Comparison of ENCODE assay signal across 18 mouse cellular contexts in the genomic region with DNA sequence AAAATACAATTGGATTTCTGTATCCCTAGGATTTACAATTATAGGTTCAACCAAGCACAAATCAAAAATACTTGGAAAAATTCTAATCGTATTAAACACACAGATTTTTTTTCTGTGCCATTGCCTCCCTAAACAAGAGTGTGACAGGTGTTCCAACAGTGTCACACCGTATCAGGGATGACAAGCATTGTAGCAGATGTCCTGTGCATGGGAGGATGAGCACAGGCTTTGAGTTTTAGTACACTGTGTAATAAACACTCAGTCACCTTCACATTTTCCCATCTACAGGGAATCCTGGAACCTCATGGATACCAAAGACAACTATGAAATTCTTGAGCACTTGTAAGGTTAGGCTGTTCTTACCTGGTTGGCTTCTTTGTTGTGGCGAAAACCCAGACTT.
"Had no signal": no experiment of that assay in that cellular context is flagged by ENCODE, and none has a peak within 500 bp of the region (broad histone marks: within the 10 kb centered on the region; RNA-seq: fewer than 3 reads in every experiment).

No protein-coding gene starts in this region.

- DNase-seq: lung, adult 18-20 months; lung, embryonic 14.5 days; lung, postnatal 10 days; lung, postnatal 4 days; retina, postnatal 1 day; right cerebral cortex, adult 18-20 months; right cerebral cortex, postnatal 25 days; right cerebral cortex, postnatal 4 days; spleen, adult 18-20 months; thymus, adult 18-20 months; thymus, postnatal 14 days; thymus, postnatal 36 days had no signal

- ATAC-seq: midbrain, embryonic 13.5 days; midbrain, embryonic 15.5 days had no signal

- H3K4me3 ChIP-seq: midbrain, embryonic 10.5 days; midbrain, embryonic 13.5 days; midbrain, embryonic 15.5 days; myocyte; neural tube, embryonic 13.5 days; neural tube, embryonic 15.5 days had no signal

- H3K9ac ChIP-seq: lung, embryonic 14.5 days; midbrain, embryonic 13.5 days; midbrain, embryonic 15.5 days; neural tube, embryonic 13.5 days; neural tube, embryonic 15.5 days had no signal

- H3K9me3 ChIP-seq: midbrain, embryonic 10.5 days; midbrain, embryonic 13.5 days; midbrain, embryonic 15.5 days; neural tube, embryonic 13.5 days; neural tube, embryonic 15.5 days had no signal

- H3K27me3 ChIP-seq: midbrain, embryonic 13.5 days; midbrain, embryonic 15.5 days; neural tube, embryonic 13.5 days; neural tube, embryonic 15.5 days had no signal

- H3K27ac ChIP-seq: midbrain, embryonic 10.5 days; midbrain, embryonic 13.5 days; midbrain, embryonic 15.5 days; neural tube, embryonic 13.5 days; neural tube, embryonic 15.5 days had no signal

- H3K36me3 ChIP-seq: midbrain, embryonic 13.5 days; midbrain, embryonic 15.5 days; neural tube, embryonic 13.5 days; neural tube, embryonic 15.5 days had no signal

- H3K4me2 ChIP-seq: lung, embryonic 14.5 days; midbrain, embryonic 13.5 days; midbrain, embryonic 15.5 days; neural tube, embryonic 13.5 days; neural tube, embryonic 15.5 days had no signal

- H3K4me1 ChIP-seq: midbrain, embryonic 10.5 days; midbrain, embryonic 13.5 days; midbrain, embryonic 15.5 days; neural tube, embryonic 13.5 days; neural tube, embryonic 15.5 days had no signal
